9 mouse cellular contexts compared by ENCODE assay signal in the genomic region with DNA sequence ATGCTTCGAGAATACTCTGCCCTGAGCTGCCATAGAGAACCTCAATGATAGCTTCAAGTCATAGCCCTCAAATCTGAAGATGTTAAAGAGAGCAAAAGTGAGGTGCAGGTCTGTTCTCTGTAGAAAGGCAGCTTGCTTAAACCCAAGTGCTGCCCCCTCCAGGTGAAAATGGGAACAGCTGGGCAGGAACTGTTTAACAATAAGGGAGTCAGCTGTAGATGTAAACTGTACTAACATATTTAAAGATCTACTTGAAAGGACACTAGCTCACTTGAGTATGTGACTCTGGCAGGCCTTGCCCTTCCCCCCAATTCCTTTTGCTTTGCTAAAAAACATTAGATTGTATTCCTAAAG.
DNase-seq lines count a peak whose midpoint lies in the region; ATAC-seq and TF ChIP-seq lines count a peak whose summit lies in the region.
"Had no signal": no experiment of that assay in that cellular context is flagged by ENCODE, and none has a peak within 500 bp of the region (broad histone marks: within the 10 kb centered on the region; RNA-seq: fewer than 3 reads in every experiment).

No protein-coding gene starts in this region.

- no peak overlapping the region for H3K4me3 ChIP-seq in hindbrain, postnatal 0 days (ENCODE audit: low read length)
- H3K4me3 ChIP-seq: midbrain, embryonic 12.5 days had no signal

- peak; percentile 57 for TF ChIP-seq CTCF in hindbrain, postnatal 0 days (IDR thresholded peaks at IDR 0.05; ENCODE audit: low read depth)

- intact Hi-C loops in gastrocnemius, postnatal 14 days (cut with DNase I; ENCODE audit: low total_unique reads) = no loop called here

- no peaks in the 10 kb centered on the region for H3K27me3 ChIP-seq in hindbrain, postnatal 0 days (ENCODE audit: insufficient read depth, low read length)
- H3K27me3 ChIP-seq: midbrain, embryonic 12.5 days had no signal

- H3K36me3 ChIP-seq in hindbrain, postnatal 0 days (ENCODE audit: insufficient read depth, low read length) = no peaks in the 10 kb centered on the region
- H3K36me3 ChIP-seq: midbrain, embryonic 12.5 days had no signal

- H3K4me1 ChIP-seq in hindbrain, postnatal 0 days (ENCODE audit: insufficient read depth, low read length) = no peaks in the 10 kb centered on the region
- H3K4me1 ChIP-seq: midbrain, embryonic 12.5 days had no signal

- no peak overlapping the region for H3K4me2 ChIP-seq in hindbrain, postnatal 0 days (ENCODE audit: low read depth, low read length)
- H3K4me2 ChIP-seq: midbrain, embryonic 12.5 days had no signal

- no peaks in the 10 kb centered on the region for H3K9me3 ChIP-seq in hindbrain, postnatal 0 days (ENCODE audit: low read length)
- H3K9me3 ChIP-seq: midbrain, embryonic 12.5 days had no signal

- no peak overlapping the region for H3K9ac ChIP-seq in hindbrain, postnatal 0 days (replicated peaks; ENCODE audit: low read length)
- H3K9ac ChIP-seq: midbrain, embryonic 12.5 days had no signal

- 62% methylated on average over 1 of the region's 1 CpGs for WGBS in hindbrain, postnatal 0 days

- ATAC-seq in hindbrain, postnatal 0 days = no peak

- no peak overlapping the region for H3K27ac ChIP-seq in hindbrain, postnatal 0 days
- H3K27ac ChIP-seq: midbrain, embryonic 12.5 days had no signal

- DNase-seq in gastrocnemius, postnatal 10 days = peak; percentile 15
- no peak for DNase-seq in gastrocnemius, postnatal 14 days
- peak; percentile 10 for DNase-seq in right cerebral cortex, adult 18-20 months
- DNase-seq in right cerebral cortex, postnatal 25 days = no peak
- DNase-seq in cerebellum, adult 8-10 months = peak; percentile 65
- DNase-seq in hindbrain, postnatal 0 days (ENCODE audit: low spot score) = peak; percentile 60
- DNase-seq in lung, postnatal 14 days = peak; percentile 62
- DNase-seq in urinary bladder, postnatal 36 days (ENCODE audit: low spot score in 2 of 2) = peak; percentile 6 to 15

Comparison
In these comparisons a context has a peak if more than half of its experiments do, and no peak if none do; other contexts are left out.
1. DNase-seq: peak in gastrocnemius, postnatal 10 days (single experiment), right cerebral cortex, adult 18-20 months (single experiment), cerebellum, adult 8-10 months (single experiment), hindbrain, postnatal 0 days (single experiment), lung, postnatal 14 days (single experiment) and urinary bladder, postnatal 36 days (2 of 2); none in gastrocnemius, postnatal 14 days (single experiment) and right cerebral cortex, postnatal 25 days (single experiment).